Mouse (Mus musculus) neutrophil, adult 59 days (primary cell): ENCODE results near the gene Cd200r2. TPM values are rescaled to one million over a fixed set of nuclear protein-coding genes. Genes with fewer than 3 reads are reported as not detected.

ENCODE experiments used
- total RNA-seq, 2 experiments: library from RNA; stranded (reverse); gene quantifications; 1 replicate in 1 of 2; 2 replicates in 1 of 2; pipeline ENCODE4 v1.2.4; 2023

Gene Cd200r2
- total RNA-seq: under 1 TPM in 1 of 2 experiments, not detected in 1; 0.22 TPM

GRCm38 (mm10) chr16:44866797-44867196, at the start of gene Cd200r2:
Gene Cd200r2 (plus strand): TSS chr16:44867097.

GRCm38 (mm10) chr16:44943468-44943867, 76.6 kb downstream of the Cd200r2 start, which contains the start of gene Cd200r3:
Gene Cd200r3 (plus strand): TSS chr16:44943678.

Other genes with a start within 250 kb of the Cd200r2 start
- gene Nepro, start 142.8 kb upstream of the Cd200r2 start, total RNA-seq: 10 to 100 TPM in 1 of 2 experiments, 1 to 10 TPM in 1; 5.9 to 10.0 TPM
- 10 to 100 TPM in 1 of 2 experiments, 1 to 10 TPM in 1; 8.2 to 10.7 TPM for gene Gtpbp8, start 120.7 kb upstream of the Cd200r2 start, total RNA-seq
- gene Cd200r1, start 101.4 kb upstream of the Cd200r2 start, total RNA-seq: 10 to 100 TPM; 15.0 to 15.2 TPM
- gene Cd200r4, start 55.4 kb upstream of the Cd200r2 start, total RNA-seq: 1 to 10 TPM; 1.0 to 1.7 TPM
- gene Cd200r3, start 76.6 kb downstream of the Cd200r2 start, total RNA-seq: 1 to 10 TPM; 4.9 to 8.5 TPM
- 1 to 10 TPM; 2.4 to 3.3 TPM for gene Ccdc80, start 226.3 kb downstream of the Cd200r2 start, total RNA-seq